Mouse (Mus musculus) olfactory bulb, adult 2 months (tissue): ENCODE measurements around the gene Foxc2. TPM values are rescaled to one million over a fixed set of nuclear protein-coding genes. Genes with fewer than 3 reads are reported as not detected.

Experiments
- H3K27ac ChIP-seq: fragments of 200-500 bp; 2 replicates; pipeline ENCODE4 v1.5.1; 2012; ENCODE audit warnings: low read depth, low read length; ENCODE audit not compliant: insufficient read depth
- H3K4me1 ChIP-seq: fragments of 200-500 bp; 2 replicates; pipeline ENCODE4 v1.6.1; 2012; ENCODE audit warnings: low read length; ENCODE audit not compliant: control insufficient read depth, insufficient read depth
- H3K4me3 ChIP-seq: fragments of 200-500 bp; 2 replicates; pipeline ENCODE4 v1.5.1; 2012; ENCODE audit warnings: mild to moderate bottlenecking, low read depth, low read length, moderate library complexity; ENCODE audit not compliant: insufficient read depth
- CTCF ChIP-seq: fragments of 200-500 bp; IDR thresholded peaks from 2 replicates; pipeline ENCODE4 v1.5.1; 2012; ENCODE audit warnings: low read depth, mild to moderate bottlenecking, low read length, moderate library complexity; ENCODE audit not compliant: insufficient read depth
- POLR2A ChIP-seq: fragments of 200-500 bp; IDR thresholded peaks from 2 replicates; pipeline ENCODE4 v1.6.1; 2012; ENCODE audit warnings: mild to moderate bottlenecking, low read depth, low read length, moderate library complexity; ENCODE audit not compliant: insufficient read depth
- WGBS: fragments of 180-500 bp; shearing (Covaris S2); methylation state at CpG from one replicate; pipeline ENCODE4 v1.1.7; 2018; 5-methylcytosine and 5-hydroxymethylcytosine counted together
- polyA plus RNA-seq: library from polyadenylated mRNA; stranded (reverse); fragments of >200 nt; gene quantifications from 2 replicates; pipeline ENCODE4 v1.2.4, GENCODE M21; 2012; ENCODE audit warnings: low replicate concordance; ENCODE audit not compliant: missing spikeins, insufficient read depth, insufficient read length

Foxc2 gene
- polyA plus RNA-seq, 1 experiment = not detected

DNA sequence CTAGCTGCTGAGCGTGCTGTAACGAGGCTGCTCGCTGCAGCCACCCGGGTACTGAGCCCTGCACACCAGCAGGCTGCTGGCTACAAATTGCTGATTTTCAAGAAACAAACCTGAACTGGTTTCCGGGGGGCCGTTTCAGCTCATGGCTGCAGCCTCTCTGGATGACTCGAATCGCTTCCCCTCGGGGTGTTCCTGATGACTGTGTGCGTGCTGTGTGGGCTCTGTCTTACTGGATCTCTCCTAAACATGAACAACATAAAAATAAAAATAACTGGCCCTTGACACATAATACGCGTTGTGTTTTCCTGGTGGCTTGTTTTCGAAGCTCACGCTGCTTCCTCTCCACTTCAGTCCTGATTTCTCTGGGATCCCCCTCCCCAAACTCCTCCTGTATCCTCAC lies 37.2 kb upstream of the Foxc2 start:
- Histone ChIP-seq H3K27ac (no peak overlapping the region), H3K4me1 (peaks cover 9% of the 10 kb centered on the region), H3K4me3 (no peak overlapping the region)
- 3% methylated on average over 14 of the region's 14 CpGs for WGBS
- no peak for TF ChIP-seq CTCF
- TF ChIP-seq POLR2A = no peak

- Histone ChIP-seq H3K4me1 (peaks cover 12% of the 10 kb centered on the region), H3K4me3 (no peak overlapping the region), H3K27ac (no peak overlapping the region)
- TF ChIP-seq POLR2A (no peak), CTCF (no peak)
- WGBS = 9% methylated on average over 7 of the region's 7 CpGs
Measured at GRCm38 (mm10) chr8:121079201-121079600, 36.8 kb upstream of the Foxc2 start.

GRCm38 (mm10) chr8:121079944-121080343 lies 36.0 kb upstream of the Foxc2 start:
- Histone ChIP-seq H3K4me1 (peaks cover 20% of the 10 kb centered on the region), H3K27ac (no peak overlapping the region), H3K4me3 (no peak overlapping the region)
- TF ChIP-seq POLR2A = no peak
- 8% methylated on average over 12 of the region's 12 CpGs for WGBS

DNA sequence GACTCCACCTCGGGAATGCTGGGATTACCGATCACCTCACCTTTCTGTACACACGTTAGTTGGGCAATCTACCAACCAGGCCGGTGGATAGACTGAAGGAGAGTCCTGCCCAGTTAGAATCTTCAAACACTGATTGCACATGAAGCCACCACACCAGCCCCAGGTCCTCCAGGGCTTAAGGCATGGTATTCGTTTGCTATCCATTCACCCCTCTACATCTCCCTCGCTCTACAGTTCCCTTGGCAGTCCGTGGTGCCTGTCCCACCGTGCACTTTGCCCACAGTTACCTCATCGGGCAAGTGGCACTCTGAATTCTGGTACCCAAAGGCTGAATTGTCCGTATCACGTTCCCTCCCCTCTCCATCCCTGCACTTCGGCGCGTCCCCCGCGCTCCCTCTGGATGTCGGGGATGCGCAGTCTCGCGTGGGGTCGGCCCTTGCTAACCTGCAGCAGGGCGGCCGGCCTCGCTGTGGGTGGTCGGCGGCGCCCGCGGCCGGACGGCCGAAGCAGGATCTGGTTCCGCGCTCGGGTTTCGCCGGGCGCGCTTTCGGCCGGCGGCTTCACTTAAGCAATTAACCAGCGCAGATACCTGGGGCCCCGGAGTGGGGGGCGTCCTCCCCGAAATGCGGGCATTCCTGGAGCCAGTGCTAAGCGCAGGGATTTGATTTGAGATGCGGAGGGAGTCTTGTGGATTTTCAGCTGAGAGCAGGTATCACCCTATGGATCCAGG lies 35.4 kb upstream of the Foxc2 start:
- 1% methylated on average over 49 of the region's 49 CpGs for WGBS
- Histone ChIP-seq H3K4me3 (no peak overlapping the region), H3K27ac (no peak overlapping the region), H3K4me1 (peaks cover 20% of the 10 kb centered on the region)
- TF ChIP-seq POLR2A = no peak
- TF ChIP-seq CTCF = no peak

GRCm38 (mm10) chr8:121081398-121081797 lies 34.6 kb upstream of the Foxc2 start:
- Histone ChIP-seq H3K27ac (no peak overlapping the region), H3K4me3 (no peak overlapping the region), H3K4me1 (peaks cover 20% of the 10 kb centered on the region)
- 7% methylated on average over 7 of the region's 7 CpGs for WGBS
- TF ChIP-seq POLR2A = no peak
- TF ChIP-seq CTCF = no peak

GRCm38 (mm10) chr8:121082218-121083092 lies 33.5 kb upstream of the Foxc2 start:
- TF ChIP-seq POLR2A = no peak
- TF ChIP-seq CTCF = no peak
- Histone ChIP-seq H3K4me3 (peak overlapping the region; percentile 0; the same call in 1 of the 2 replicates), H3K27ac (no peak overlapping the region), H3K4me1 (peaks cover 20% of the 10 kb centered on the region)
- 2% methylated on average over 57 of the region's 57 CpGs for WGBS

GRCm38 (mm10) chr8:121083093-121083935 lies 32.7 kb upstream of the Foxc2 start:
- no peak for TF ChIP-seq POLR2A
- no peak for TF ChIP-seq CTCF
- H3K4me1 ChIP-seq = peaks cover 20% of the 10 kb centered on the region
- H3K4me3 ChIP-seq = peak overlapping the region; percentile 42
- WGBS = under 1% methylated on average over 89 of the region's 89 CpGs
- no peak overlapping the region for H3K27ac ChIP-seq

- H3K4me3 ChIP-seq = peak overlapping the region; percentile 42
- TF ChIP-seq CTCF (no peak), POLR2A (no peak)
- H3K4me1 ChIP-seq = peaks cover 20% of the 10 kb centered on the region
- H3K27ac ChIP-seq = no peak overlapping the region
- 0% methylated on average over 20 of the region's 27 CpGs for WGBS
Measured at GRCm38 (mm10) chr8:121083936-121084209, 32.1 kb upstream of the Foxc2 start.
